Mouse (Mus musculus): Measurements from ENCODE around the gene Mapk13. TPM values are rescaled to one million over a fixed set of nuclear protein-coding genes. Genes with fewer than 3 reads are reported as not detected.

The Mapk13 gene
- polyA plus RNA-seq, 1 experiment from 2014 or later: 61.0 TPM

GRCm38 (mm10) chr17:28787507-28787906, 18.4 kb downstream of the Mapk13 start:
- Histone ChIP-seq H3K9ac (no peak overlapping the region; the same call in 1 of the 2 replicates), H3K4me2 (no peak overlapping the region), H3K4me1 (ENCODE audit: insufficient read depth) (no peaks in the 10 kb centered on the region), H3K27me3 (ENCODE audit: insufficient read depth, low read length) (no peaks in the 10 kb centered on the region), H3K9me3 (ENCODE audit: low read depth, low read length) (no peaks in the 10 kb centered on the region), H3K27ac (ENCODE audit: low read depth) (no peak overlapping the region), H3K4me3 (ENCODE audit: low read depth, low read length) (no peak overlapping the region), H3K36me3 (ENCODE audit: insufficient read depth) (no peaks in the 10 kb centered on the region)
- DNase-seq (no peak), ATAC-seq (ENCODE audit: insufficient read depth) (no peak)
- TF ChIP-seq CTCF (IDR thresholded peaks at IDR 0.05; ENCODE audit: low read depth): no peak
- WGBS: 94% methylated on average over 12 of the region's 12 CpGs

- no peak for TF ChIP-seq CTCF (IDR thresholded peaks at IDR 0.05; ENCODE audit: low read depth)
- ATAC-seq (ENCODE audit: insufficient read depth) (no peak), DNase-seq (no peak)
- no peak overlapping the region for H3K4me2 ChIP-seq
- H3K27me3 ChIP-seq (ENCODE audit: insufficient read depth, low read length): no peaks in the 10 kb centered on the region
- no peaks in the 10 kb centered on the region for H3K36me3 ChIP-seq (ENCODE audit: insufficient read depth)
- H3K27ac ChIP-seq (ENCODE audit: low read depth): no peak overlapping the region
- H3K4me3 ChIP-seq (ENCODE audit: low read depth, low read length): no peak overlapping the region
- peaks cover 4% of the 10 kb centered on the region; the same call in 1 of the 2 replicates for H3K4me1 ChIP-seq (ENCODE audit: insufficient read depth)
- no peak overlapping the region for H3K9ac ChIP-seq
- WGBS: 89% methylated on average over 4 of the region's 4 CpGs
- no peaks in the 10 kb centered on the region for H3K9me3 ChIP-seq (ENCODE audit: low read depth, low read length)
Measured at GRCm38 (mm10) chr17:28797031-28797430, 27.9 kb downstream of the Mapk13 start.

- TF ChIP-seq CTCF (IDR thresholded peaks at IDR 0.05; ENCODE audit: low read depth): no peak
- ATAC-seq (ENCODE audit: insufficient read depth) (no peak), DNase-seq (peak; percentile 45)
- peak overlapping the region; percentile 3; the same call in 1 of the 2 replicates for H3K27ac ChIP-seq (ENCODE audit: low read depth)
- H3K9me3 ChIP-seq (ENCODE audit: low read depth, low read length): no peaks in the 10 kb centered on the region
- H3K4me1 ChIP-seq (ENCODE audit: insufficient read depth): peaks cover 4% of the 10 kb centered on the region; the same call in 1 of the 2 replicates
- peak overlapping the region; percentile 85 for H3K4me3 ChIP-seq (ENCODE audit: low read depth, low read length)
- no peaks in the 10 kb centered on the region for H3K27me3 ChIP-seq (ENCODE audit: insufficient read depth, low read length)
- peak overlapping the region; percentile 100; the same call in 1 of the 2 replicates for H3K9ac ChIP-seq
- H3K36me3 ChIP-seq (ENCODE audit: insufficient read depth): no peaks in the 10 kb centered on the region
- WGBS: 5% methylated on average over 14 of the region's 14 CpGs
- H3K4me2 ChIP-seq: peak overlapping the region; percentile 99
Measured at GRCm38 (mm10) chr17:28799291-28800160, 30.4 kb downstream of the Mapk13 start.

DNA sequence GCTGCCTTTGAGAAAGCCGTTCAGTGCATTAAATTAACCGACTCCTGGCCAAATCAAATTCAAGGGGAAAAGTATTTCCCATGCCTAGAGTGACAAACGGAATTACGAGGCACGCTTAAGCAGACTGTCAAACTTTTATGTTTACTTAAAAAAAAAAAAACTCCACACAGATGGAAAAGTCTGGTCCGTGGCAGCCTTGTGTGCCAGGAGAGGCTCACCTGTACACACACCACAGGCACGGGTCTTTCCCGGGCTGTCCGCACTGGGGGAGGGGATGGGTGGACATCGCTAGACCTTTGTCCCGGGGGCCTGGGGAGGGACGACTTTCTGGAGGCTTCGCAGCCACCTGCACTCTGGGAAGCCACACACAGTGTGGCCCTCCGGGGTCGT, 31.2 kb downstream of the Mapk13 start:
- Histone ChIP-seq H3K36me3 (ENCODE audit: insufficient read depth) (peaks cover 2% of the 10 kb centered on the region; the same call in 1 of the 2 replicates), H3K27ac (ENCODE audit: low read depth) (peak overlapping the region; percentile 98), H3K27me3 (ENCODE audit: insufficient read depth, low read length) (no peaks in the 10 kb centered on the region), H3K4me2 (peak overlapping the region; percentile 99), H3K4me1 (ENCODE audit: insufficient read depth) (peaks cover 4% of the 10 kb centered on the region; the same call in 1 of the 2 replicates), H3K9ac (peak overlapping the region; percentile 100), H3K9me3 (ENCODE audit: low read depth, low read length) (no peaks in the 10 kb centered on the region), H3K4me3 (ENCODE audit: low read depth, low read length) (peak overlapping the region; percentile 85)
- DNase-seq (peak; percentile 46), ATAC-seq (ENCODE audit: insufficient read depth) (no peak)
- no peak for TF ChIP-seq CTCF (IDR thresholded peaks at IDR 0.05; ENCODE audit: low read depth)
- under 1% methylated on average over 15 of the region's 15 CpGs for WGBS

GRCm38 (mm10) chr17:28800671-28801412, 31.7 kb downstream of the Mapk13 start, which contains the start of gene Brpf3:
TSS of gene Brpf3 (plus strand) at chr17:28801090.
- no peaks in the 10 kb centered on the region for H3K27me3 ChIP-seq (ENCODE audit: insufficient read depth, low read length)
- under 1% methylated on average over 70 of the region's 99 CpGs for WGBS
- ATAC-seq (ENCODE audit: insufficient read depth): peak; percentile 81

DNA sequence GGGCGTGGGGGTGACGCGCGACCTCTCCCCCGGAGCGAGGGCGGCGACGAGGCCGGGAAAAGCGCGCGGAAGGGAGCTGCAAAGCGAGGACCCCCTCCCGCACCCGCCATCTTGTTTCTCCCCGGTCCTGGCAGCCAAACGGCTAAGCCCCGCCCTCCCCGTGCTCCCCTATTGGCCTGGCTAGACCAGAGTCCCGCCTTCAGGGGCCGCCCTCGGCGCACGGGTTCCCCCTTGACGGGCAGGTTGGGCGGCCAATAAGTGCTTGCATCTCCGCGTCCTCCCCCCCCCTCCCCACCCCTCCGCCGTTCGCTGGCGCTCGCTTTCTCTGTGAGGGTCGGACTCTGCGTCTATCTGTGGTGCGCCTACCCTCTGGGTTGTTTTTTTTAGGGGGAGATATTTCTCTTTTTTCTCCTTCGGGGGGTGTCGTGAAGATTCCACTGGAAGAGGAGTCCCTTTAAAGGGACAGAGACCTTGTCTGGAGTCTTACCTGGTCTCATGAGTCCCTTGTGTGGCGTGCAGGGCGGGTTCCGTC, 32.4 kb downstream of the Mapk13 start:
- WGBS: under 1% methylated on average over 41 of the region's 42 CpGs
- H3K4me1 ChIP-seq (ENCODE audit: insufficient read depth): peaks cover 4% of the 10 kb centered on the region; the same call in 1 of the 2 replicates
- DNase-seq: peak; percentile 99
- no peaks in the 10 kb centered on the region for H3K27me3 ChIP-seq (ENCODE audit: insufficient read depth, low read length)
- peaks cover 15% of the 10 kb centered on the region for H3K36me3 ChIP-seq (ENCODE audit: insufficient read depth)
- no peaks in the 10 kb centered on the region for H3K9me3 ChIP-seq (ENCODE audit: low read depth, low read length)
- peak overlapping the region; percentile 100 for H3K9ac ChIP-seq
- peak; percentile 98 for ATAC-seq (ENCODE audit: insufficient read depth)
- peak overlapping the region; percentile 98 for H3K27ac ChIP-seq (ENCODE audit: low read depth)
- peak overlapping the region; percentile 85 for H3K4me3 ChIP-seq (ENCODE audit: low read depth, low read length)
- peak overlapping the region; percentile 99 for H3K4me2 ChIP-seq
- TF ChIP-seq CTCF (IDR thresholded peaks at IDR 0.05; ENCODE audit: low read depth): no peak

More at GRCm38 (mm10) chr17:28800671-28801412, 31.7 kb downstream of the Mapk13 start, which contains the start of gene Brpf3:
- peak within 1 kb of the TSS; percentile 99 for H3K4me2 ChIP-seq
- peaks cover 8% of the 10 kb centered on the region; the same call in 1 of the 2 replicates for H3K36me3 ChIP-seq (ENCODE audit: insufficient read depth)
- peaks cover 4% of the 10 kb centered on the region; the same call in 1 of the 2 replicates for H3K4me1 ChIP-seq (ENCODE audit: insufficient read depth)
- peak; percentile 82 for DNase-seq
- peak within 1 kb of the TSS; percentile 85 for H3K4me3 ChIP-seq (ENCODE audit: low read depth, low read length)
- H3K27ac ChIP-seq (ENCODE audit: low read depth): peak within 1 kb of the TSS; percentile 98
- H3K9ac ChIP-seq: peak within 1 kb of the TSS; percentile 100
- peak; percentile 37 for TF ChIP-seq CTCF (IDR thresholded peaks at IDR 0.05; ENCODE audit: low read depth)
- no peaks in the 10 kb centered on the region for H3K9me3 ChIP-seq (ENCODE audit: low read depth, low read length)
